Mouse (Mus musculus): Measurements from ENCODE around the gene Idh3a.

- TF ChIP-seq CTCF (IDR thresholded peaks at IDR 0.05; ENCODE audit: extremely low read depth, insufficient read depth, insufficient read length, insufficient replicate concordance) (no peak), POLR2A (IDR thresholded peaks at IDR 0.05; ENCODE audit: low read depth, low read length) (peak; percentile 28; the same call in 1 of the 2 replicates)
Measured at GRCm38 (mm10) chr9:54586199-54587061, at the start of gene Idh3a.
